Comparison of ENCODE assay signal across 22 mouse cellular contexts in the genomic region with DNA sequence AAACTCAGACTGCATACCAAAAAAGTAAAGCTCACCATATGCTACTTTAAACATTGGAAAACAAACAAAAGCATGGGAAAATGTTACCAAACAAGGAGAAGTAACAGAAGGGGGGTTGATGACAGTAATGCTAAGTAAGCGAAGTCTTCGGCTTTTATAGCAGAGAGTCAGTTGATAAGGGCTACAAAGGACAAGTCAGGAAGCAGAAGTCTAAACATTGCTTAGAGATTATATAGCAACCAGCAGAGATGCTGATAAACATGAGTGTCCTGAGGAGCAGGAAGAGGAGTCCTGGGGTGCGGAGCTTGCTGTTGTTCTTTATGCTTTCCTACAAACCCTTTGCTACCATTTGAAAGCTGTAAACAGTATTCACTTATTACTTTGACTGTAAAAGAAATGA.
DNase-seq lines count a peak whose midpoint lies in the region; ATAC-seq and TF ChIP-seq lines count a peak whose summit lies in the region.
"Had no signal": no experiment of that assay in that cellular context is flagged by ENCODE, and none has a peak within 500 bp of the region (broad histone marks: within the 10 kb centered on the region; RNA-seq: fewer than 3 reads in every experiment).

No protein-coding gene starts in this region.

- H3K4me1 ChIP-seq in heart, embryonic 14.5 days (ENCODE audit: control insufficient read depth in 2 of 2, insufficient read depth in 2 of 2, low read length in 2 of 2): peaks cover 7 to 13% of the 10 kb centered on the region in 2 experiments; a peak in 3 of 4 replicates
- no peaks in the 10 kb centered on the region for H3K4me1 ChIP-seq in lung, postnatal 0 days (ENCODE audit: insufficient read depth, low read depth, low read length)
- H3K4me1 ChIP-seq in lung, adult 2 months (ENCODE audit: control insufficient read depth, insufficient read depth, low read length): no peaks in the 10 kb centered on the region
- H3K4me1 ChIP-seq: hindbrain, embryonic 12.5 days had no signal

- H3K9ac ChIP-seq in heart, embryonic 14.5 days (ENCODE audit: low read length): no peak overlapping the region
- H3K9ac ChIP-seq in lung, postnatal 0 days (replicated peaks; ENCODE audit: low read depth): no peak overlapping the region
- H3K9ac ChIP-seq: forebrain, embryonic 13.5 days; forebrain, postnatal 0 days; hindbrain, embryonic 12.5 days had no signal

- ATAC-seq in heart, embryonic 14.5 days (ENCODE audit: insufficient number of reproducible peaks, insufficient read depth, low FRiP score, low read depth): no peak
- no peak for ATAC-seq in lung, postnatal 0 days
- peak; percentile 58 for ATAC-seq in common myeloid progenitor, adult 5-6 weeks (replicated peaks; ENCODE audit: low read depth, poor library complexity, severe bottlenecking)
- ATAC-seq: CD4-positive, CD25-positive, alpha-beta regulatory T cell, adult 4 months; forebrain, embryonic 13.5 days; forebrain, postnatal 0 days; hindbrain, embryonic 16.5 days; inflammation-experienced regulatory T-cells, adult 6 months; intestine, postnatal 0 days had no signal

- H3K4me2 ChIP-seq in heart, embryonic 14.5 days (ENCODE audit: low read length): no peak overlapping the region
- no peak overlapping the region for H3K4me2 ChIP-seq in lung, postnatal 0 days (replicated peaks; ENCODE audit: low read depth, low read length)
- H3K4me2 ChIP-seq: forebrain, embryonic 13.5 days; hindbrain, embryonic 12.5 days had no signal

- peak overlapping the region; percentile 8 to 30; a peak in 3 of 4 replicates for H3K27ac ChIP-seq in heart, embryonic 14.5 days (replicated peaks in 1 of 2; ENCODE audit: control insufficient read depth in 1 of 2, insufficient read depth in 1 of 2, low read depth in 2 of 2, low read length in 2 of 2)
- H3K27ac ChIP-seq in lung, postnatal 0 days (ENCODE audit: low read length): no peak overlapping the region
- H3K27ac ChIP-seq: forebrain, embryonic 13.5 days; gastrocnemius, adult 2 months; hindbrain, embryonic 12.5 days had no signal

- no peaks in the 10 kb centered on the region for H3K27me3 ChIP-seq in heart, embryonic 14.5 days (ENCODE audit: control insufficient read depth, insufficient read depth, low read length)
- no peaks in the 10 kb centered on the region for H3K27me3 ChIP-seq in lung, postnatal 0 days (replicated peaks; ENCODE audit: insufficient read depth, low read length)
- H3K27me3 ChIP-seq: forebrain, embryonic 13.5 days; hindbrain, embryonic 12.5 days had no signal

- no peak for TF ChIP-seq POLR2A in lung, adult 2 months (IDR thresholded peaks at IDR 0.05; ENCODE audit: borderline replicate concordance, extremely low read depth, low read depth, low read length)

- WGBS in heart, embryonic 14.5 days: 70% methylated on average over 3 of the region's 3 CpGs
- WGBS in lung, postnatal 0 days: 49% methylated on average over 3 of the region's 3 CpGs
- 71% methylated on average over 3 of the region's 3 CpGs for WGBS in lung, adult 2 months

- H3K36me3 ChIP-seq in heart, embryonic 14.5 days (ENCODE audit: control insufficient read depth, insufficient read depth, low read length): no peaks in the 10 kb centered on the region
- H3K36me3 ChIP-seq in lung, postnatal 0 days (ENCODE audit: insufficient read depth, low read length): no peaks in the 10 kb centered on the region
- H3K36me3 ChIP-seq: embryonic facial prominence, embryonic 10.5 days; hindbrain, embryonic 12.5 days had no signal

- H3K9me3 ChIP-seq in heart, embryonic 14.5 days (ENCODE audit: control insufficient read depth, low read length): no peaks in the 10 kb centered on the region
- H3K9me3 ChIP-seq in lung, postnatal 0 days (ENCODE audit: low read length): no peaks in the 10 kb centered on the region
- H3K9me3 ChIP-seq: embryonic facial prominence, embryonic 10.5 days; forebrain, embryonic 13.5 days; hindbrain, embryonic 12.5 days had no signal

- no peak for DNase-seq in heart, adult 9 months (ENCODE audit: low spot score in 2 of 2)
- peak; percentile 40 for DNase-seq in lung, postnatal 0 days (ENCODE audit: low spot score)
- no peak for DNase-seq in lung, adult 2 months
- no peak for DNase-seq in retina, postnatal 1 day
- DNase-seq: adrenal gland, adult 2 months; adrenal gland, postnatal 25 days; cerebellum, adult 18-20 months; cerebellum, adult 9-11 months; cerebellum, postnatal 36 days; forebrain, postnatal 0 days; gastrocnemius, adult 2 months; gastrocnemius, postnatal 25 days; heart, postnatal 36 days had no signal

- no peak overlapping the region for H3K4me3 ChIP-seq in heart, embryonic 14.5 days (ENCODE audit: control insufficient read depth in 1 of 2, insufficient read depth in 1 of 2, low read depth in 1 of 2, low read length in 2 of 2)
- H3K4me3 ChIP-seq in lung, postnatal 0 days (ENCODE audit: low read depth, low read length): no peak overlapping the region
- H3K4me3 ChIP-seq in lung, adult 2 months (replicated peaks; ENCODE audit: extremely low read depth, low read depth, low read length): no peak overlapping the region
- H3K4me3 ChIP-seq: embryonic facial prominence, embryonic 10.5 days; forebrain, embryonic 13.5 days; gastrocnemius, adult 2 months; hindbrain, embryonic 12.5 days had no signal

- TF ChIP-seq EP300 in lung, postnatal 0 days (IDR thresholded peaks at IDR 0.05): no peak

- TF ChIP-seq CTCF in lung, postnatal 0 days (IDR thresholded peaks at IDR 0.05): no peak
- TF ChIP-seq CTCF in lung, adult 2 months (IDR thresholded peaks at IDR 0.05; ENCODE audit: insufficient read depth, low read length): no peak
